Mouse (Mus musculus) right cerebral cortex, adult 18-20 months (tissue): ENCODE measurements around the gene Bhlha15.

Experiments
- DNase-seq: peaks from one replicate; pipeline ENCODE4 v3.0.0; 2022; ENCODE audit warnings: mixed read lengths

Gene Bhlha15

GRCm38 (mm10) chr5:144192673-144193072 is 2.6 kb downstream of the Bhlha15 start:
- no peak for DNase-seq

GRCm38 (mm10) chr5:144194416-144194815 is 4.3 kb downstream of the Bhlha15 start:
- no peak for DNase-seq

DNA sequence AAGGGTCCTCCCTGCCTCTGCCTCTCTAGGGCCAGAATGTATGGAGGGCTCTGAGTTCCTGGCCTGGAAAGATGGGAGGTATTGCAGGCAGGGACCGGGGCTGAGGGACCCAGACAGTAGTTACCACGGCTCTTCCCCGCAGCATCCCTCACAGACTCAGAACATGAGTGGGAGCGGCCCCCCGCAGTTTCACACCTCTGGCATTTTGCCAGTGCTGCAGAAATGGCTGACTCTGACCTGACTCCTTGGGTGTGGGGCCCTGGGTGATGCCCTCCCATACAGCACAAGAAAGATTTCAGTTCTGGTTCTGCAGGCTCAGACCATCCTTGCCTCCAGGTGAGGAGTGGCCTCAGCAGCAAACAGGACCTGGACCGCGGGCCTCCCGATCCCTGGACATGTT is 5.5 kb downstream of the Bhlha15 start:
- no peak for DNase-seq

GRCm38 (mm10) chr5:144200616-144201015 is 10.5 kb downstream of the Bhlha15 start:
- DNase-seq, result no peak

GRCm38 (mm10) chr5:144202430-144202829 is 12.3 kb downstream of the Bhlha15 start:
- DNase-seq, result no peak

DNA sequence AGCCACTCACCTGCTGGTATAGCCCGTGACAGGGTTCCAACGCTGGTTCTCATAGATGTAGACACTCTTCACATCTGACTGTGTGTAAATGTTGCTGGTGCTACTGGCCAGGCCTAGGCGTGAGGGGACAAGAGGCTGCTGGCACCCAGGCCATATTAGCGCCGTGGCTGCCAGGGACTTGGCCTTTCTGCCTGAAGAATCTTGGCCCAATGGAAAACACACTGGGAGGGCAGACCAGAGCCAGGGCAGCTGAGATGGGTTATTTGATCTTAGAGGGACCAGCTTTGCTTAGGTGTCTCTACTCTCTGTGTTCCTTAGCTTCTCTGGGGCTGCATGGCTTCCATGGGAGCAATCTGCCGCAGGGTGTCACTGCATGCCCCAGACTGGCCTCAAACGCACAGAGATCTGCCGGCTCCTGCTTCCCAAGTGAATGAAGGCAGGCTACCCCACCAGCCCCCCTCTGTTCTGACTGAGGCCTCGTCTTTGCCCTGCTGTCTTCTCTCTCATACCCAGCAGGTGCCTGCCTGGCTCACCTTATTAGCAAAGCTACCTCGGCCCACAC is 13.4 kb downstream of the Bhlha15 start:
- DNase-seq, result no peak

GRCm38 (mm10) chr5:144204303-144204702 is 14.2 kb downstream of the Bhlha15 start:
- DNase-seq, result no peak

DNA sequence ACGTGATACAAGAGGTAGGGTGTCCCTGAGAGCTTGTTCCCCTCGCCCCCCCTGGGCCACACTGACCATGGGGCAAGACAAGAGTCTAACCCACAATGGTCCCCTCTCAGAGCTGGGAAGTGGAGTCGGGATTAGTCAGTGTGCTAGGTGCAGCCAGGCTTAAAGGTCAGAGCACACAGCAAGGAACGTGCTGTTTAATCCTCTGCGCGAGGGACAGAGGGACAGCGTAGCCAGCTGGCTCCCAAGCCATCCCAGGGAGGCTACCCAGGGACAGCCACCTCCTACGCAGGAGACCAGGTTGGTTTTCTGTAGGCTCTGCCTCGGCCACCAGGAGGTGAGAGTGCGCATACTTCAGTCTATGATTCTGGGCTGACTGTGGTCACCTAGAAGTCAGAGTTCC is 14.8 kb downstream of the Bhlha15 start:
- no peak for DNase-seq

- DNase-seq, result no peak
These were observed 16.0 kb downstream of the Bhlha15 start for GRCm38 (mm10) chr5:144206069-144206468.

DNA sequence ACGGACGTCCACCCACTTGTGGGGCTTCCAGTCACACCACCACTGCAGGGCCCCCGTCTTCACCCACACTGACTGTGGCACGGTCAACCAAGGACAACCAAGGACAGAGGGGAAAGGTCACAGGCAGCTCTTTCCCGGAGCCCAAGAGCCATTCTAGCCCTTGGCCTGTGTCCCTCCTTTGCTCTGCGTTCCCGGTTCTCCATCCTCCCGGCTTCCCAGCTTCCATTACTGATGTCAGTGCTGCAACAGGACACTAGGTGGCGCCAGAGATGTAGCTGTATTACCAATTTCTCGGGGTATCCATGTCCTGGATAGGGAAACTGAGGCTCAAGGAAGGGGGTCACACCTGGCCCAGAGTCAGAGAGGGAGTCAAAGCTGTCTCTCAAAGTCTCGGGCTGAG is 17.4 kb downstream of the Bhlha15 start:
- no peak for DNase-seq

DNA sequence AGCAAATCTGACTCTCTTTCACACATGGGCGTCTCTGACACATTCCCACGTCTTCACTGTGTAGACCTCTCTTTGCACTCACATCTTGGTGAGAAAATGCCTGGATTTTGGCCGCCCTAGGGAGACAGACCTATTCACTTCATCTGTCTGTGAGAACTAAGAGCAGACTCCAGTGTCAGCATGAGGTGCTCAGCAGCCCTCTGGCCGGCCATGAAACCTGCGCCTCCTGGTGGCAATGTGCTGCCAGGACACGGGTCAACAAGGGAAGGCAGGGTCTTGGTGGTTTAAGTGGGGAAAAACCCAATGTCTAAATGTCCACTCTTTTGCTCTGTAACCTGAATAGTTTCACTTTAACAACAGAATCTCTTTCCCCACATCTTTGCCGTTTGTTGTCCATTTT is 24.4 kb downstream of the Bhlha15 start:
- DNase-seq, result no peak

- no peak for DNase-seq
These were observed 25.9 kb downstream of the Bhlha15 start for GRCm38 (mm10) chr5:144215992-144216391.

- no peak for DNase-seq
These were observed 28.0 kb downstream of the Bhlha15 start for GRCm38 (mm10) chr5:144218061-144218460.

GRCm38 (mm10) chr5:144219306-144219705 is 29.2 kb downstream of the Bhlha15 start:
- no peak for DNase-seq

- no peak for DNase-seq
These were observed 29.9 kb downstream of the Bhlha15 start for GRCm38 (mm10) chr5:144219936-144220335.

DNA sequence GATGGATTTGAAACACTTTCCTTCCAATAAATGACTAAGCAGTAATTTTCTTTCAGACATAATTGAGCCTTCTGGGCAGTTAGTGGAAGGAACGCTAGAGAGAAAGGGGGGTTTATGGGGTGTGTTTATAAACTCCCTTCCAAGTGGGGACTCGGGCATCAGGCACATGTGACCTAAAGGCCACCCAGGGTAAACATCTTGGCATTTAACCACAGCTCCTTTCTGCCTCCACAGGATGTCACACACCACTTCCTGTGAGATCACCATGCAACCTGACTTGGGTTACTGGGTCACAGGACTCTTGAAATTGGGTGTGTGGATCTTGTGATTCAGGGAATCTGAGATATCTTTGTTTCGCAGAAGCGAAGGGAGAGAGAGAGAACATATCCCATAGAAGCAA is 31.2 kb downstream of the Bhlha15 start:
- no peak for DNase-seq

- no peak for DNase-seq
These were observed 32.9 kb downstream of the Bhlha15 start for GRCm38 (mm10) chr5:144222811-144223502.

GRCm38 (mm10) chr5:144223503-144223862 is 33.4 kb downstream of the Bhlha15 start, which contains the start of gene Tecpr1:
Gene Tecpr1 (minus strand): TSS chr5:144223615.
- DNase-seq, result peak; percentile 97

GRCm38 (mm10) chr5:144223899-144224816 is 34.1 kb downstream of the Bhlha15 start:
- no peak for DNase-seq

DNA sequence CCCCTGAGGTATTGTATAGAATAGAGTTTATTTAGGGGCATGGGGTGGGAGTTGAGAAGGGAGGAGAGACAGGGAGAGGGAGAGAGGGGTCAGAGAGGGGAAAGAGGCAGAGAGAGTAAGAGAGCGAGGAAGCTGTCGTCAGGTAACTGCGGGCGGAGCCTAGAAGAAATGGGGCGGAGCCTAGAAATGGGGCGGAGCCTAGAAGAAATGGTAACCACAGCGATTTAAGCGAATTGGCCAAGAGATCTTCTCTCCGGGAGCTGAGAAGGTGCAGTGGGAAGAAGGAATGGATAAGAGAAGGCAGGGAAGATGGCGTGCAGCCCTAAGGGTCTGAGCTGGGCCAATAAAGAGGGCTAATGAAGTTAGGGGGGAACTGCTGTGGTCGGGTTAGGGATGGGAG is 36.1 kb downstream of the Bhlha15 start:
- DNase-seq, result no peak

DNA sequence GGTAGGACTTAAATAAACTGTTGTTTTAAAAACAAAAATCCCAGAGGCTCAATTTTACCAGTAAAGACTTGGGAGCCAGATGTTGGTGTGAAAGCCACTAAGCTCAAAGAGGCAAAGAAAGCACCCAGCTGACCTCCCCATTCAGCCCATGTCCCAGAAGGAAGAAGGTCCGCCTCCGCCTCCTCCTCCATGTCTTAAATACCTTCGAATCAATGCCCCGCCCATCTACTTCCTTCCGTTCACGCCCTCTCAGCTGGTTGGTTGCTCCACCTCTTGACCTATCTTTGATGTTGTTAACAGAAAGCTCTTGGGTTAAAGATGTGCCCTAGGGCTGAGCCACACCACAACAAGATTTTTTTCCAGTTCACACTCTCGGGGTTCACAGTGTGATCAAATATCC is 40.1 kb downstream of the Bhlha15 start:
- DNase-seq, result no peak

- DNase-seq, result no peak
These were observed 41.3 kb downstream of the Bhlha15 start for GRCm38 (mm10) chr5:144231410-144231809.

- no peak for DNase-seq
These were observed 42.4 kb downstream of the Bhlha15 start for GRCm38 (mm10) chr5:144232531-144232930.

DNA sequence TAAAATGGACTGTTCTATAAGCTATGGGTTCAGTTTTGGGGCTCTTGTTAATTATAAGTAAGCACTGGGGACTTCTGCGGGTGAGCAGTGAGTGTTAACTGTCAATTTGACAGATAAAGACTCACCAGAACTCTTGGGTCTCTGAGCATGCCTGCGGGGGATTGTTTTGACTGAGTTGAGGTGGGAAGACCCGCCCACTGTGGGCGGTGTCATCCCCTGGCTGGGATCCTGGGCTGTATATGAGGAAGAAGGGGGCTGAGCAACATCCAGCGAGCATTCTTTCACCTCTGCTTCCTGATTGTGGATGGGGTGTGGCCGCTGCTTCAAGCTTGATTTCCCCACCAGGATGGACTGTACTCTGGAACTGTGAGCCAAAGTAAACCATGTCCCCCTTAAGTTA is 44.1 kb downstream of the Bhlha15 start:
- DNase-seq, result no peak
